Mouse (Mus musculus): ENCODE results near the gene Coro1b. TPM values are rescaled to one million over a fixed set of nuclear protein-coding genes. Genes with fewer than 3 reads are reported as not detected.

The Coro1b gene
- 73.8 and 85.3 TPM in 2 replicates for total RNA-seq (2012; rRNA removed)

DNA sequence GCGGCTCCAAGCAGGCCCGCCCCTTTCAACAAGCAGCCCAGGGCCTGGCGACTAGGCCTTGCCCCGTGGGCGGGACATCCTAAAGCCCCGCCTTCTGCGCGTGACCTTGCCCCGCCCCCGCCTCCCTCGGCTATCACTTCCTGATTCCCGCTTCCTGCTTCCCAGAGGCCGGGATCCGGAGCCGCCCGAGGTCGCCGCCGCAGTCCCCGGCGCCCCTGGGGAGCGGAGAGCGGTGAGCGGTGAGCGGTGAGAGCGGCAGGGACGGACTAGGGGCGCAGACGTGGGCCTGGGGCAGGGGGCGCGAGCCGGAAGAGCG lies at the start of gene Coro1b:
Coro1b (plus strand) TSS at position 129 of the 316 bp plus-strand sequence.
- Histone ChIP-seq H3K36me3 (ENCODE audit: control insufficient read depth, insufficient read depth, low read length, poor library complexity, severe bottlenecking) (peaks cover 21% of the 10 kb centered on the region; the same call in 1 of the 2 replicates), H3K4me1 (ENCODE audit: control insufficient read depth in 2 of 2, insufficient read depth in 2 of 2, low read length in 2 of 2, poor library complexity in 1 of 2) (peaks cover 3 to 41% of the 10 kb centered on the region in 2 experiments), H3K9ac (ENCODE audit: insufficient read depth, low read depth, low read length, poor library complexity, severe bottlenecking) (peak within 1 kb of the TSS; percentile 86), H3K4me3 (ENCODE audit: insufficient read depth in 1 of 2, low read depth in 1 of 2, low read length in 2 of 2, poor library complexity in 1 of 2, severe bottlenecking in 1 of 2) (peak within 1 kb of the TSS; percentile 85 to 86), H3K9me3 (ENCODE audit: control insufficient read depth, insufficient read depth, low read depth, low read length) (no peaks in the 10 kb centered on the region), H3K27ac (ENCODE audit: insufficient read depth, low read depth, low read length, poor library complexity, severe bottlenecking) (no peak within 1 kb of the TSS; the same call in 1 of the 2 replicates)
- in situ Hi-C loops (cut with MboI; ENCODE audit: low sequenced_read_pairs in 2 of 2, unreplicated experiment in 2 of 2) = no loop called here
- DNase-seq (ENCODE audit: low read depth, low spot score) = peak; percentile 82
- TF ChIP-seq ZC3H11A (IDR thresholded peaks at IDR 0.05; ENCODE audit: borderline replicate concordance, low read depth, low read length) = no peak
- no peak for TF ChIP-seq HCFC1 (IDR thresholded peaks at IDR 0.05; ENCODE audit: borderline replicate concordance, insufficient read depth, low read length)
- TF ChIP-seq CHD2 (IDR thresholded peaks at IDR 0.05; ENCODE audit: low read depth, low read length) = no peak
- no peak for TF ChIP-seq MAFK (IDR thresholded peaks at IDR 0.05; ENCODE audit: insufficient read depth, low read depth, low read length)
- no peak for TF ChIP-seq ZNF384 (IDR thresholded peaks at IDR 0.05; ENCODE audit: low read depth, low read length)

DNA sequence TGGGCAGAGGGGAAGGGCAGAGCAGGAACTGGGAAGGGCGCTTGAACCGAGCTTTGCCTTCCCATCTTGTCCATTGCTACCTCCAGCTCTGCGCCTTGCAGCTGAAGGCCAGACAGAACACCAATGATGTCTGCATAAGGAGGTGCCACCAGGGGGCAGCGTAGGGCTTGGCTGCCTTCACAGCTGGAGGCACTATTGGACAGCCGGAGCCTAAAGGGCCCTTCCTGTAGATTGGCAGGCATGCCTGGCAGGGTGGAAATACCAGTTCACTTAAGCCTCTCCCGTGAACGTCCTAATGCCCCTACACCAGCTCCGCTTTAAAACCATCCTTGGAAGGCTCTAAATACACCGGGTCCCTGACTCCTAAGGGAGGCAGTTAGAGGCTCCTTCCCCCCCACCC lies 49.4 kb upstream of the Coro1b start:
- in situ Hi-C loops (cut with MboI; ENCODE audit: low sequenced_read_pairs in 2 of 2, unreplicated experiment in 2 of 2) = no loop called here
- Histone ChIP-seq H3K4me1 (ENCODE audit: control insufficient read depth in 2 of 2, insufficient read depth in 2 of 2, low read length in 2 of 2, poor library complexity in 1 of 2) (peaks cover 0 to 11% of the 10 kb centered on the region in 2 experiments; a peak in 3 of 4 replicates), H3K9ac (ENCODE audit: insufficient read depth, low read depth, low read length, poor library complexity, severe bottlenecking) (no peak overlapping the region), H3K36me3 (ENCODE audit: control insufficient read depth, insufficient read depth, low read length, poor library complexity, severe bottlenecking) (peaks cover 6% of the 10 kb centered on the region), H3K4me3 (ENCODE audit: insufficient read depth in 1 of 2, low read depth in 1 of 2, low read length in 2 of 2, poor library complexity in 1 of 2, severe bottlenecking in 1 of 2) (no peak overlapping the region), H3K27ac (ENCODE audit: insufficient read depth, low read depth, low read length, poor library complexity, severe bottlenecking) (no peak overlapping the region), H3K9me3 (ENCODE audit: control insufficient read depth, insufficient read depth, low read depth, low read length) (no peaks in the 10 kb centered on the region)
- peak; percentile 86 for DNase-seq (ENCODE audit: low read depth, low spot score)
- TF ChIP-seq ZC3H11A (IDR thresholded peaks at IDR 0.05; ENCODE audit: borderline replicate concordance, low read depth, low read length) (peak; percentile 46; the same call in 1 of the 2 replicates), MAFK (IDR thresholded peaks at IDR 0.05; ENCODE audit: insufficient read depth, low read depth, low read length) (no peak)

DNA sequence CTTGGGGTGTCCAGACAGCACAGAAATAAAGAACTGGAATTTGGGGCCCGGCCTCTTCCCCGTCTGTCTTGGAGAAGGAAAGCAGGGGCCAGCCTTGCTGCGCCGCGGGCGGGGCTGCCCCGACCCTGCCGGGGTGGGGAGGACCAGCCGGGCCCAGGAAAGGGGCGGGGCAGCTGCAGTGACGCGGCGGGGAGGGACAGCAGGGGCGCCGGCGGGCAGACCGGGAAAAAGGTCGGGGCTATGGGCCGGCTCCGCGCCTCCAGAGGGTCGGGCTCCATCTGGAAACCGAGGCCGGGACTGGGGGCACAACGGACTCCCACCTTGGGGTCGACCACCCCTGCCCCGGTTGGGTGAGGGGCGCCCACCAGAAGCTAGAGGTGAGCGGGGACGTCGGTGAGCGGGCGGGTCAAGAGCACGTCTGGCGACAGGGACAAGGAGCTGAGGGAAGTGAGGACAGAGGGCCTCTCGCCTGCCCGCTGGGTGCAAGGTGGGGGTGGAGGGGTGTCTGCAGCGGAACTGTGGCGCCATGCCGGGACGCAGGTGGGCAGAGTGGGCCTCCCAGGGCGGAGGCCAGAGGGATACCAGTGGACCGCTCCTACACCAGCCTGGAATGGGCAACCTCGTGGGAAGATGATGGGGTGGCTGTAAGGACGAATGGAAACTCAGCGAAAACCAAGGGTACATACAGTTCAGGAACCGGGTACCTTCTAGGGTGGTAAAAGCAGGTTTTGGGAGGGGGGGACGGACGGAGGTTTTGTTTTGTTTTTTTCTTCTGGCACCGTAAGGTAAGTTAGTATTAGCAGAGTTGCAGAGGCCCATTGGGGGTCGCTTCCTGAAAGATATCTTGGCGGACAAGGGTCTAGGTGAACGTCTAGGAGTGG lies 48.3 kb upstream of the Coro1b start, which contains the start of gene Pitpnm1:
Pitpnm1 (plus strand) TSS at position 162 of the 881 bp plus-strand sequence.
- Histone ChIP-seq H3K4me1 (ENCODE audit: control insufficient read depth in 2 of 2, insufficient read depth in 2 of 2, low read length in 2 of 2, poor library complexity in 1 of 2) (peaks cover 0 to 6% of the 10 kb centered on the region in 2 experiments; a peak in 3 of 4 replicates), H3K27ac (ENCODE audit: insufficient read depth, low read depth, low read length, poor library complexity, severe bottlenecking) (no peak within 1 kb of the TSS)
- TF ChIP-seq HCFC1 (IDR thresholded peaks at IDR 0.05; ENCODE audit: borderline replicate concordance, insufficient read depth, low read length) (no peak), CHD2 (IDR thresholded peaks at IDR 0.05; ENCODE audit: low read depth, low read length) (no peak), ZNF384 (IDR thresholded peaks at IDR 0.05; ENCODE audit: low read depth, low read length) (no peak), ZC3H11A (IDR thresholded peaks at IDR 0.05; ENCODE audit: borderline replicate concordance, low read depth, low read length) (no peak), MAFK (IDR thresholded peaks at IDR 0.05; ENCODE audit: insufficient read depth, low read depth, low read length) (no peak)

DNA sequence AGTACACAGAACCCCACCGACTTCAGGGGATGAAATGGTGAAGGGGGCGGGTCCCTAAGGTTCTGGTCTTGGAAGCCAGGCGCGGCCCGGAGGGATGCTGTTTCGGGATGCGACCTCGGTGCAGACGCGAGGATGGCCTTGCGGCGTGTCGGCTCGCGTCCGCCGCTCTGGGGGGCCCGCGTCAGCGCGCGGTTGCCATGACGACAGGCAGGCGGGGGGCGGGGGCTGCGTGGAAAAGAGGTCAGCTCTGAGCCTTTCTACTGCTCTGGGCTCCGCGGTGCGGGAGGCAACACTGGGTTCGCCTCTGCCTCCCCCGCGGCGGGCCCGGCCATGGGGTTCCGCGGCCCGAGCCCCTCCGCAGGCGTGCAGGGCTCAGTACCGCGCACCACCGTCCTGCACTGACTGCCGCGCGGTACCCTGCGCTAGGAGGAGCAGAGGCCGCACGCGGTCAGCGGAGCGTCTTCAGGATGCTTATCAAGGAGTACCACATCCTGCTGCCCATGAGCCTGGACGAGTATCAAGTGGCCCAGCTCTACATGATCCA lies 47.6 kb upstream of the Coro1b start:
- no peak overlapping the region for H3K27ac ChIP-seq (ENCODE audit: insufficient read depth, low read depth, low read length, poor library complexity, severe bottlenecking)
- H3K9ac ChIP-seq (ENCODE audit: insufficient read depth, low read depth, low read length, poor library complexity, severe bottlenecking) = peak overlapping the region; percentile 45
- in situ Hi-C loops (cut with MboI; ENCODE audit: low sequenced_read_pairs in 2 of 2, unreplicated experiment in 2 of 2) = no loop called here
- TF ChIP-seq ZC3H11A (IDR thresholded peaks at IDR 0.05; ENCODE audit: borderline replicate concordance, low read depth, low read length) (no peak), HCFC1 (IDR thresholded peaks at IDR 0.05; ENCODE audit: borderline replicate concordance, insufficient read depth, low read length) (no peak), MAFK (IDR thresholded peaks at IDR 0.05; ENCODE audit: insufficient read depth, low read depth, low read length) (no peak), ZNF384 (IDR thresholded peaks at IDR 0.05; ENCODE audit: low read depth, low read length) (no peak), CHD2 (IDR thresholded peaks at IDR 0.05; ENCODE audit: low read depth, low read length) (no peak)
- peaks cover 0 to 6% of the 10 kb centered on the region in 2 experiments; a peak in 3 of 4 replicates for H3K4me1 ChIP-seq (ENCODE audit: control insufficient read depth in 2 of 2, insufficient read depth in 2 of 2, low read length in 2 of 2, poor library complexity in 1 of 2)
- H3K36me3 ChIP-seq (ENCODE audit: control insufficient read depth, insufficient read depth, low read length, poor library complexity, severe bottlenecking) = peaks cover 6% of the 10 kb centered on the region
- no peaks in the 10 kb centered on the region for H3K9me3 ChIP-seq (ENCODE audit: control insufficient read depth, insufficient read depth, low read depth, low read length)
- no peak for DNase-seq (ENCODE audit: low read depth, low spot score)
- peak overlapping the region; percentile 56 to 61 for H3K4me3 ChIP-seq (ENCODE audit: insufficient read depth in 1 of 2, low read depth in 1 of 2, low read length in 2 of 2, poor library complexity in 1 of 2, severe bottlenecking in 1 of 2)

More for the DNA sequence above, 48.3 kb upstream of the Coro1b start, which contains the start of gene Pitpnm1:
- in situ Hi-C loops (cut with MboI; ENCODE audit: low sequenced_read_pairs in 2 of 2, unreplicated experiment in 2 of 2) = no loop called here
- peaks cover 6% of the 10 kb centered on the region for H3K36me3 ChIP-seq (ENCODE audit: control insufficient read depth, insufficient read depth, low read length, poor library complexity, severe bottlenecking)
- no peak for DNase-seq (ENCODE audit: low read depth, low spot score)
- H3K4me3 ChIP-seq (ENCODE audit: insufficient read depth in 1 of 2, low read depth in 1 of 2, low read length in 2 of 2, poor library complexity in 1 of 2, severe bottlenecking in 1 of 2) = peak within 1 kb of the TSS; percentile 56 to 61
- H3K9me3 ChIP-seq (ENCODE audit: control insufficient read depth, insufficient read depth, low read depth, low read length) = no peaks in the 10 kb centered on the region
- peak within 1 kb of the TSS; percentile 52 for H3K9ac ChIP-seq (ENCODE audit: insufficient read depth, low read depth, low read length, poor library complexity, severe bottlenecking)
